Mouse (Mus musculus) kidney, adult 2 months (tissue): ENCODE measurements around the gene Ccdc88b.

Experiments
- CTCF ChIP-seq: fragments of 200-500 bp; conservative IDR thresholded peaks from 2 replicates; pipeline ENCODE4 v1.5.1; 2011; ENCODE audit warnings: low read depth, mild to moderate bottlenecking, control low read depth, low read length, moderate library complexity, mixed read lengths; ENCODE audit not compliant: insufficient read depth, insufficient read length
- POLR2A ChIP-seq: fragments of 200-500 bp; IDR thresholded peaks from one replicate; pipeline ENCODE4 v1.6.1; 2011; ENCODE audit warnings: low read depth, low read length, control low read depth

- TF ChIP-seq CTCF: no peak
- TF ChIP-seq POLR2A: no peak
Observed at GRCm38 (mm10) chr19:6876799-6877198, 18.8 kb upstream of the Ccdc88b start.
